In the genomic region with DNA sequence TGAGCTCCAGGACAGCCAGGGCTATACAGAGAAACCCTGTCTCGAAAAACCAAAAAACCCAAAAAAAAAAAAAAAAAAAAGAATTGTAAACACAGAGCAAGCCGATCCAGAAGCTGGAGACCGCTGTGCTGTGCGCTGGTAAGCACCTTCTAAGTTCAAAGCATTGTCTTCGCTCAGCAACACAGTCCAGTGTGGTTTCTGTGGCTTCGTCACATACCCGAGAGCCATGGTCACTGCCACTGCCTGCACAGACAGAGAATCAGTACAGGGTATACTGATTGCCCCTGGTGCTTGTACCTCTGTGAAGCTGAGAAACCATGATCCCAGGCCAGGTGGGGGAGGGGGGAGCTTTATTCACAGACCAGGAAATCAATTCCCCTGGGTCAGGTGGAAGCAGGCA, we compare ENCODE assay signal across 24 mouse cellular contexts. TPM values are rescaled to one million over a fixed set of nuclear protein-coding genes. Genes with fewer than 3 reads are reported as not detected.
DNase-seq lines count a peak whose midpoint lies in the region; ATAC-seq and TF ChIP-seq lines count a peak whose summit lies in the region.
"Had no signal": no experiment of that assay in that cellular context is flagged by ENCODE, and none has a peak within 500 bp of the region (broad histone marks: within the 10 kb centered on the region; RNA-seq: fewer than 3 reads in every experiment).

No protein-coding gene starts in this region.

- no peak overlapping the region for H3K27ac ChIP-seq in thymus, adult 2 months (ENCODE audit: control insufficient read depth, insufficient read depth, low read length)
- no peak overlapping the region for H3K27ac ChIP-seq in midbrain, embryonic 11.5 days (ENCODE audit: low read depth, low read length)
- H3K27ac ChIP-seq: embryonic facial prominence, embryonic 12.5 days; forebrain, embryonic 13.5 days; hindbrain, embryonic 10.5 days; limb, embryonic 13.5 days; neural tube, embryonic 12.5 days had no signal

- DNase-seq in CD4-positive, CD25-positive, alpha-beta regulatory T cell, adult 2 months (ENCODE audit: low read depth, low spot score), result peak; percentile 10
- peak; percentile 27 for DNase-seq in thymus, postnatal 0 days (ENCODE audit: low spot score)
- DNase-seq in thymus, adult 2 months, result no peak
- DNase-seq in induced T-regulatory cell, adult 2 months (ENCODE audit: low read depth), result peak; percentile 19
- DNase-seq in gastrocnemius, postnatal 14 days, result no peak
- no peak for DNase-seq in midbrain, embryonic 11.5 days (ENCODE audit: low spot score, missing footprints)
- DNase-seq: adrenal gland, adult 2 months; cerebellum, adult 8-10 months; gastrocnemius, postnatal 25 days; kidney, adult 2 months; kidney, postnatal 25 days; right cerebral cortex, postnatal 4 days had no signal

- peaks cover 21% of the 10 kb centered on the region for H3K4me1 ChIP-seq in thymus, adult 2 months (replicated peaks; ENCODE audit: control insufficient read depth, insufficient read depth, low read length)
- no peaks in the 10 kb centered on the region for H3K4me1 ChIP-seq in midbrain, embryonic 11.5 days (ENCODE audit: control insufficient read depth, insufficient read depth, low read length)
- H3K4me1 ChIP-seq: embryonic facial prominence, embryonic 12.5 days; forebrain, embryonic 13.5 days; limb, embryonic 13.5 days; neural tube, embryonic 12.5 days had no signal

- H3K4me2 ChIP-seq in midbrain, embryonic 11.5 days, result no peak overlapping the region
- H3K4me2 ChIP-seq: embryonic facial prominence, embryonic 12.5 days; forebrain, embryonic 13.5 days; limb, embryonic 13.5 days; neural tube, embryonic 12.5 days had no signal

- intact Hi-C loops in gastrocnemius, postnatal 14 days (cut with DNase I; ENCODE audit: low total_unique reads), result no loop called here

- H3K27me3 ChIP-seq in thymus, adult 2 months (ENCODE audit: control insufficient read depth, insufficient read depth, low read length), result no peaks in the 10 kb centered on the region
- H3K27me3 ChIP-seq in midbrain, embryonic 11.5 days (ENCODE audit: control insufficient read depth, insufficient read depth, low read length), result no peaks in the 10 kb centered on the region
- H3K27me3 ChIP-seq: embryonic facial prominence, embryonic 12.5 days; forebrain, embryonic 13.5 days; limb, embryonic 13.5 days; neural tube, embryonic 12.5 days had no signal

- no peaks in the 10 kb centered on the region for H3K9me3 ChIP-seq in midbrain, embryonic 11.5 days (ENCODE audit: control insufficient read depth, low read length)
- H3K9me3 ChIP-seq: embryonic facial prominence, embryonic 12.5 days; forebrain, embryonic 13.5 days; hindbrain, embryonic 10.5 days; limb, embryonic 13.5 days; neural tube, embryonic 12.5 days had no signal

- no peak for TF ChIP-seq CTCF in thymus, adult 2 months (IDR thresholded peaks at IDR 0.05; ENCODE audit: borderline replicate concordance, control insufficient read depth, extremely low read depth, insufficient read depth, low read length, poor library complexity)

- no peak overlapping the region for H3K4me3 ChIP-seq in thymus, adult 2 months (ENCODE audit: control insufficient read depth, insufficient read depth, low read length)
- no peak overlapping the region for H3K4me3 ChIP-seq in midbrain, embryonic 11.5 days (ENCODE audit: low read depth, low read length)
- H3K4me3 ChIP-seq: embryonic facial prominence, embryonic 12.5 days; erythroblast, embryonic 14.5 days; forebrain, embryonic 13.5 days; hindbrain, embryonic 10.5 days; limb, embryonic 13.5 days; neural tube, embryonic 12.5 days had no signal

- no peaks in the 10 kb centered on the region for H3K36me3 ChIP-seq in thymus, adult 2 months (ENCODE audit: control insufficient read depth, insufficient read depth, low read length)
- H3K36me3 ChIP-seq in midbrain, embryonic 11.5 days (ENCODE audit: control insufficient read depth, insufficient read depth, low read length), result no peaks in the 10 kb centered on the region
- H3K36me3 ChIP-seq: embryonic facial prominence, embryonic 12.5 days; hindbrain, embryonic 10.5 days; limb, embryonic 13.5 days; neural tube, embryonic 12.5 days had no signal

- WGBS in thymus, adult 2 months, result 3% methylated on average over 6 of the region's 7 CpGs
- 92% methylated on average over 6 of the region's 7 CpGs for WGBS in midbrain, embryonic 11.5 days

- ATAC-seq in CD4-positive, CD25-positive, alpha-beta regulatory T cell, adult 4 months, result no peak
- ATAC-seq in midbrain, embryonic 11.5 days (ENCODE audit: low FRiP score), result no peak
- no peak for ATAC-seq in cerebellum, adult (ENCODE audit: insufficient number of reproducible peaks, low FRiP score, low TSS enrichment)
- ATAC-seq: forebrain, embryonic 13.5 days; inflammation-experienced regulatory T-cells, adult 6 months had no signal

- TF ChIP-seq POLR2A in thymus, adult 2 months (IDR thresholded peaks at IDR 0.05; ENCODE audit: control insufficient read depth, extremely low read depth, insufficient read depth, low read length, poor library complexity), result no peak

- H3K9ac ChIP-seq in midbrain, embryonic 11.5 days (ENCODE audit: low read length), result no peak overlapping the region
- H3K9ac ChIP-seq: embryonic facial prominence, embryonic 12.5 days; forebrain, embryonic 13.5 days; limb, embryonic 13.5 days; neural tube, embryonic 12.5 days had no signal

RNA-seq across cellular contexts. Expression of a gene that starts 51.6 kb away (rescaled TPM):
- not detected for polyA plus RNA-seq in CD4-positive, CD25-positive, alpha-beta regulatory T cell, adult 4 months (2017; shearing (Covaris generic))
- polyA plus RNA-seq in thymus, postnatal 0 days (2015; fragmentation: Nextera tagmentation; extraction: Ambion mirVana), result 0.15 and 0.21 TPM in 2 replicates
- 1.8 and 2.1 TPM in 2 replicates for polyA plus RNA-seq in thymus, adult 2 months (2012; rRNA removed)
- not detected for total RNA-seq in gastrocnemius, postnatal 14 days (2021)
- 1.8 and 2.2 TPM in 2 replicates for polyA plus RNA-seq in midbrain, embryonic 11.5 days (2014; fragmentation: Nextera tagmentation; extraction: Ambion mirVana)
- total RNA-seq: gastrocnemius, postnatal 25 days; megakaryocyte-erythroid progenitor cell, adult 5-6 weeks had no signal
- polyA plus RNA-seq: erythroblast, embryonic 14.5 days; inflammation-experienced regulatory T-cells, adult 6 months had no signal

RNA-seq across cellular contexts. Expression of a gene that starts 54.8 kb away (rescaled TPM):
- not detected for polyA plus RNA-seq in CD4-positive, CD25-positive, alpha-beta regulatory T cell, adult 4 months (2017; shearing (Covaris generic))
- not detected in 2 replicates for polyA plus RNA-seq in thymus, postnatal 0 days (2015; fragmentation: Nextera tagmentation; extraction: Ambion mirVana)
- 0.13 and 0.19 TPM in 2 replicates for polyA plus RNA-seq in thymus, adult 2 months (2012; rRNA removed)
- not detected for total RNA-seq in gastrocnemius, postnatal 14 days (2021)
- polyA plus RNA-seq in midbrain, embryonic 11.5 days (2014; fragmentation: Nextera tagmentation; extraction: Ambion mirVana), result not detected in 2 replicates
- total RNA-seq: adrenal gland, adult 2 months; gastrocnemius, postnatal 25 days; megakaryocyte-erythroid progenitor cell, adult 5-6 weeks had no signal
- polyA plus RNA-seq: embryonic facial prominence, embryonic 12.5 days; erythroblast, embryonic 14.5 days; forebrain, embryonic 13.5 days; heart, embryonic 16.5 days; hindbrain, embryonic 10.5 days; inflammation-experienced regulatory T-cells, adult 6 months; limb, embryonic 13.5 days; liver, embryonic 16.5 days; neural tube, embryonic 12.5 days had no signal

Comparison
In these comparisons a context has a peak if more than half of its experiments do, and no peak if none do; other contexts are left out.
1. DNase-seq: peak in CD4-positive, CD25-positive, alpha-beta regulatory T cell, adult 2 months (single experiment), thymus, postnatal 0 days (single experiment) and induced T-regulatory cell, adult 2 months (single experiment); none in thymus, adult 2 months (single experiment), gastrocnemius, postnatal 14 days (single experiment) and midbrain, embryonic 11.5 days (single experiment).